Mouse (Mus musculus) adrenal gland, postnatal 14 days (tissue): ENCODE measurements around the gene Eri3. TPM values are rescaled to one million over a fixed set of nuclear protein-coding genes. Genes with fewer than 3 reads are reported as not detected.

ENCODE experiments used
- microRNA-seq, 2 experiments: library from miRNA; unstranded; fragments of <30 nt; microRNA quantifications; one replicate each; pipeline ENCODE4 v1.2.0; 2021
- total RNA-seq: library from RNA; stranded (reverse); gene quantifications from 2 replicates; pipeline ENCODE4 v1.2.3, GENCODE M21; 2021

The Eri3 gene
- total RNA-seq, 1 experiment from 2014 or later, result 65.3 TPM

Small RNA genes within 50 kb of the gene (microRNA-seq; reads per million reads assigned to microRNA genes)
- 0 reads per million in 2 experiments for gene Gm25559

Other genes starting within 250 kb of the Eri3 start
- gene Rnf220, start 53.3 kb upstream of the Eri3 start, total RNA-seq, result 68.8 and 93.7 TPM in 2 replicates
- gene Dmap1, start 131.9 kb downstream of the Eri3 start, total RNA-seq, result 21.4 and 27.5 TPM in 2 replicates
- not detected in 2 replicates for gene Gm12845, start 174.0 kb downstream of the Eri3 start, total RNA-seq
- gene Klf17, start 215.3 kb downstream of the Eri3 start, total RNA-seq, result not detected in 2 replicates